Mouse (Mus musculus): ENCODE data around the gene Pik3cd.

- no peak for TF ChIP-seq CTCF (IDR thresholded peaks at IDR 0.05; ENCODE audit: insufficient read depth, low read length)
- TF ChIP-seq POLR2A (IDR thresholded peaks at IDR 0.05; ENCODE audit: borderline replicate concordance, extremely low read depth, low read depth, low read length) = no peak
Measured at GRCm38 (mm10) chr4:149727636-149728035, 25.3 kb upstream of the Pik3cd start.

Measured in lung, adult 2 months (tissue).